Mouse (Mus musculus): ENCODE data around the gene Galnt10. TPM values are rescaled to one million over a fixed set of nuclear protein-coding genes. Genes with fewer than 3 reads are reported as not detected.

The Galnt10 gene
- polyA plus RNA-seq, 1 experiment: 37.0 TPM

GRCm38 (mm10) chr11:57694486-57694885 lies 49.2 kb downstream of the Galnt10 start:
- no peaks in the 10 kb centered on the region for H3K36me3 ChIP-seq (ENCODE audit: control insufficient read depth, insufficient read depth, low read length)
- 40% methylated on average over 6 of the region's 6 CpGs for WGBS
- no peak overlapping the region for H3K4me3 ChIP-seq (ENCODE audit: low read depth, low read length)
- H3K27me3 ChIP-seq (ENCODE audit: control insufficient read depth, insufficient read depth, low read length): no peaks in the 10 kb centered on the region
- peaks cover 54% of the 10 kb centered on the region for H3K4me1 ChIP-seq (ENCODE audit: control insufficient read depth, insufficient read depth, insufficient read length, low read length)
- TF ChIP-seq CTCF (IDR thresholded peaks at IDR 0.05; ENCODE audit: extremely low read depth, insufficient read length, insufficient replicate concordance, low read depth, low read length) (no peak), POLR2A (IDR thresholded peaks at IDR 0.05; ENCODE audit: low read depth, low read length) (no peak)
- peak overlapping the region; percentile 93 for H3K27ac ChIP-seq (ENCODE audit: insufficient read depth, low read depth, low read length)

GRCm38 (mm10) chr11:57696207-57696676 lies 51.0 kb downstream of the Galnt10 start:
- H3K4me3 ChIP-seq (ENCODE audit: low read depth, low read length): no peak overlapping the region
- TF ChIP-seq CTCF (IDR thresholded peaks at IDR 0.05; ENCODE audit: extremely low read depth, insufficient read length, insufficient replicate concordance, low read depth, low read length) (no peak), POLR2A (IDR thresholded peaks at IDR 0.05; ENCODE audit: low read depth, low read length) (no peak)
- H3K36me3 ChIP-seq (ENCODE audit: control insufficient read depth, insufficient read depth, low read length): peaks cover 2% of the 10 kb centered on the region
- peaks cover 56% of the 10 kb centered on the region for H3K4me1 ChIP-seq (ENCODE audit: control insufficient read depth, insufficient read depth, insufficient read length, low read length)
- no peak overlapping the region for H3K27ac ChIP-seq (ENCODE audit: insufficient read depth, low read depth, low read length)
- H3K27me3 ChIP-seq (ENCODE audit: control insufficient read depth, insufficient read depth, low read length): no peaks in the 10 kb centered on the region
- WGBS: 69% methylated on average over 17 of the region's 17 CpGs

GRCm38 (mm10) chr11:57696807-57697251 lies 51.6 kb downstream of the Galnt10 start:
- Histone ChIP-seq H3K4me1 (ENCODE audit: control insufficient read depth, insufficient read depth, insufficient read length, low read length) (peaks cover 56% of the 10 kb centered on the region), H3K36me3 (ENCODE audit: control insufficient read depth, insufficient read depth, low read length) (peaks cover 2% of the 10 kb centered on the region), H3K27ac (ENCODE audit: insufficient read depth, low read depth, low read length) (peak overlapping the region; percentile 18; the same call in 1 of the 2 replicates), H3K4me3 (ENCODE audit: low read depth, low read length) (no peak overlapping the region), H3K27me3 (ENCODE audit: control insufficient read depth, insufficient read depth, low read length) (no peaks in the 10 kb centered on the region)
- TF ChIP-seq POLR2A (IDR thresholded peaks at IDR 0.05; ENCODE audit: low read depth, low read length): no peak
- no peak for TF ChIP-seq CTCF (IDR thresholded peaks at IDR 0.05; ENCODE audit: extremely low read depth, insufficient read length, insufficient replicate concordance, low read depth, low read length)
- 58% methylated on average over 5 of the region's 5 CpGs for WGBS

- no peaks in the 10 kb centered on the region for H3K27me3 ChIP-seq (ENCODE audit: control insufficient read depth, insufficient read depth, low read length)
- 95% methylated on average over 7 of the region's 7 CpGs for WGBS
- peaks cover 6% of the 10 kb centered on the region for H3K36me3 ChIP-seq (ENCODE audit: control insufficient read depth, insufficient read depth, low read length)
- peaks cover 39% of the 10 kb centered on the region; the same call in 1 of the 2 replicates for H3K4me1 ChIP-seq (ENCODE audit: control insufficient read depth, insufficient read depth, insufficient read length, low read length)
- TF ChIP-seq POLR2A (IDR thresholded peaks at IDR 0.05; ENCODE audit: low read depth, low read length): no peak
- no peak for TF ChIP-seq CTCF (IDR thresholded peaks at IDR 0.05; ENCODE audit: extremely low read depth, insufficient read length, insufficient replicate concordance, low read depth, low read length)
- peak overlapping the region; percentile 97 for H3K27ac ChIP-seq (ENCODE audit: insufficient read depth, low read depth, low read length)
- H3K4me3 ChIP-seq (ENCODE audit: low read depth, low read length): no peak overlapping the region
These were observed 54.9 kb downstream of the Galnt10 start for GRCm38 (mm10) chr11:57700114-57700513.

- Histone ChIP-seq H3K4me3 (ENCODE audit: low read depth, low read length) (0 out of 2 replicates have a peak overlapping the region, but pooled peaks have one; percentile 5), H3K4me1 (ENCODE audit: control insufficient read depth, insufficient read depth, insufficient read length, low read length) (peaks cover 33% of the 10 kb centered on the region; the same call in 1 of the 2 replicates), H3K27me3 (ENCODE audit: control insufficient read depth, insufficient read depth, low read length) (no peaks in the 10 kb centered on the region), H3K27ac (ENCODE audit: insufficient read depth, low read depth, low read length) (peak overlapping the region; percentile 97), H3K36me3 (ENCODE audit: control insufficient read depth, insufficient read depth, low read length) (peaks cover 7% of the 10 kb centered on the region)
- TF ChIP-seq CTCF (IDR thresholded peaks at IDR 0.05; ENCODE audit: extremely low read depth, insufficient read length, insufficient replicate concordance, low read depth, low read length) (no peak), POLR2A (IDR thresholded peaks at IDR 0.05; ENCODE audit: low read depth, low read length) (no peak)
- WGBS: 30% methylated on average over 11 of the region's 11 CpGs
These were observed 56.1 kb downstream of the Galnt10 start for GRCm38 (mm10) chr11:57701193-57701925.

- Histone ChIP-seq H3K27ac (ENCODE audit: insufficient read depth, low read depth, low read length) (peak overlapping the region; percentile 97), H3K27me3 (ENCODE audit: control insufficient read depth, insufficient read depth, low read length) (no peaks in the 10 kb centered on the region), H3K4me3 (ENCODE audit: low read depth, low read length) (no peak overlapping the region), H3K36me3 (ENCODE audit: control insufficient read depth, insufficient read depth, low read length) (peaks cover 7% of the 10 kb centered on the region), H3K4me1 (ENCODE audit: control insufficient read depth, insufficient read depth, insufficient read length, low read length) (peaks cover 32% of the 10 kb centered on the region; the same call in 1 of the 2 replicates)
- TF ChIP-seq POLR2A (IDR thresholded peaks at IDR 0.05; ENCODE audit: low read depth, low read length) (no peak), CTCF (IDR thresholded peaks at IDR 0.05; ENCODE audit: extremely low read depth, insufficient read length, insufficient replicate concordance, low read depth, low read length) (no peak)
- 27% methylated on average over 5 of the region's 5 CpGs for WGBS
These were observed 56.7 kb downstream of the Galnt10 start for GRCm38 (mm10) chr11:57701956-57702355.

GRCm38 (mm10) chr11:57706620-57707019 lies 61.4 kb downstream of the Galnt10 start:
- H3K4me1 ChIP-seq (ENCODE audit: control insufficient read depth, insufficient read depth, insufficient read length, low read length): peaks cover 50% of the 10 kb centered on the region
- TF ChIP-seq CTCF (IDR thresholded peaks at IDR 0.05; ENCODE audit: extremely low read depth, insufficient read length, insufficient replicate concordance, low read depth, low read length) (no peak), POLR2A (IDR thresholded peaks at IDR 0.05; ENCODE audit: low read depth, low read length) (no peak)
- no peak overlapping the region for H3K4me3 ChIP-seq (ENCODE audit: low read depth, low read length)
- no peaks in the 10 kb centered on the region for H3K27me3 ChIP-seq (ENCODE audit: control insufficient read depth, insufficient read depth, low read length)
- 75% methylated on average over 1 of the region's 1 CpGs for WGBS
- 0 out of 2 replicates have a peak, but pooled peaks cover 5% of the 10 kb centered on the region for H3K36me3 ChIP-seq (ENCODE audit: control insufficient read depth, insufficient read depth, low read length)
- H3K27ac ChIP-seq (ENCODE audit: insufficient read depth, low read depth, low read length): peak overlapping the region; percentile 11; the same call in 1 of the 2 replicates
